Mouse (Mus musculus) midbrain, embryonic 11.5 days (tissue): ENCODE results near the gene Plppr1. TPM values are rescaled to one million over a fixed set of nuclear protein-coding genes. Genes with fewer than 3 reads are reported as not detected.

ENCODE experiments used
- ATAC-seq: fragments of 200-750 bp; cut with Nextera tagmentation; 2 replicates; pipeline ENCODE4 v1.8.0; 2017; ENCODE audit warnings: moderate TSS enrichment, moderate library complexity; ENCODE audit not compliant: low FRiP score
- DNase-seq: peaks from one replicate; pipeline ENCODE4 v3.0.0; 2015; ENCODE audit warnings: low spot score; ENCODE audit errors: missing footprints
- H3K27ac ChIP-seq: fragments of 300-500 bp; sonication (generic); 2 replicates; pipeline ENCODE4 v1.5.1; 2014; ENCODE audit warnings: low read depth, low read length
- H3K27me3 ChIP-seq: fragments of 300-500 bp; sonication (generic); 2 replicates; pipeline ENCODE4 v1.6.1; 2014; ENCODE audit warnings: mild to moderate bottlenecking, low read length, moderate library complexity, mixed read lengths; ENCODE audit not compliant: control insufficient read depth, insufficient read depth
- H3K36me3 ChIP-seq: fragments of 300-500 bp; sonication (generic); 2 replicates; pipeline ENCODE4 v1.6.1; 2014; ENCODE audit warnings: mild to moderate bottlenecking, low read length, moderate library complexity, mixed read lengths; ENCODE audit not compliant: control insufficient read depth, insufficient read depth
- H3K4me1 ChIP-seq: fragments of 300-500 bp; sonication (generic); 2 replicates; pipeline ENCODE4 v1.6.1; 2014; ENCODE audit warnings: low read length; ENCODE audit not compliant: control insufficient read depth, insufficient read depth
- H3K4me2 ChIP-seq: fragments of 300-500 bp; sonication (generic); 2 replicates; pipeline ENCODE4 v1.6.1; 2014; ENCODE audit warnings: mild to moderate bottlenecking, moderate library complexity
- H3K4me3 ChIP-seq: fragments of 300-500 bp; sonication (generic); 2 replicates; pipeline ENCODE4 v1.5.1; 2014; ENCODE audit warnings: low read depth, low read length
- H3K9ac ChIP-seq: fragments of 300-500 bp; sonication (generic); 2 replicates; pipeline ENCODE4 v1.6.1; 2014; ENCODE audit warnings: low read length
- H3K9me3 ChIP-seq: fragments of 300-500 bp; sonication (generic); 2 replicates; pipeline ENCODE4 v1.6.1; 2016; ENCODE audit warnings: low read length; ENCODE audit not compliant: control insufficient read depth
- WGBS: fragments of 180-500 bp; shearing (Covaris S2); extraction: QIAGEN DNeasy Blood & Tissue Kit; methylation state at CpG from one replicate; pipeline ENCODE4 v1.1.7; 2014; 5-methylcytosine and 5-hydroxymethylcytosine counted together
- polyA plus RNA-seq: library from polyadenylated mRNA; unstranded; fragments of >200 nt; fragmentation: Nextera tagmentation; extraction: Ambion mirVana; gene quantifications from 2 replicates; pipeline ENCODE4 v1.2.1, GENCODE M21; 2014

The Plppr1 gene
- polyA plus RNA-seq, 1 experiment from 2014 or later = 11.5 TPM

GRCm38 (mm10) chr4:49232206-49233031 is 173.3 kb downstream of the Plppr1 start:
- ATAC-seq (peak; percentile 82), DNase-seq (no peak)
- Histone ChIP-seq H3K9ac (no peak overlapping the region), H3K27me3 (no peaks in the 10 kb centered on the region), H3K4me1 (peaks cover 4% of the 10 kb centered on the region; the same call in 1 of the 2 replicates), H3K4me2 (no peak overlapping the region), H3K4me3 (no peak overlapping the region), H3K36me3 (no peaks in the 10 kb centered on the region), H3K9me3 (no peaks in the 10 kb centered on the region), H3K27ac (no peak overlapping the region)
- 57% methylated on average over 11 of the region's 11 CpGs for WGBS

- ATAC-seq = no peak
- Histone ChIP-seq H3K4me3 (no peak overlapping the region), H3K4me2 (no peak overlapping the region), H3K4me1 (peaks cover 4% of the 10 kb centered on the region; the same call in 1 of the 2 replicates), H3K27me3 (no peaks in the 10 kb centered on the region), H3K9ac (no peak overlapping the region), H3K36me3 (no peaks in the 10 kb centered on the region), H3K27ac (no peak overlapping the region), H3K9me3 (no peaks in the 10 kb centered on the region)
- 59% methylated on average over 3 of the region's 3 CpGs for WGBS
- DNase-seq = no peak
Measured at GRCm38 (mm10) chr4:49233032-49233406, 173.9 kb downstream of the Plppr1 start.

- Histone ChIP-seq H3K36me3 (no peaks in the 10 kb centered on the region), H3K9ac (no peak overlapping the region), H3K4me2 (no peak overlapping the region), H3K27me3 (no peaks in the 10 kb centered on the region), H3K27ac (no peak overlapping the region), H3K9me3 (no peaks in the 10 kb centered on the region), H3K4me3 (no peak overlapping the region), H3K4me1 (no peaks in the 10 kb centered on the region)
- WGBS = 92% methylated on average over 4 of the region's 4 CpGs
- no peak for DNase-seq
- no peak for ATAC-seq
Measured at GRCm38 (mm10) chr4:49238111-49238510, 179.0 kb downstream of the Plppr1 start.

- Histone ChIP-seq H3K4me2 (no peak overlapping the region), H3K9me3 (no peaks in the 10 kb centered on the region), H3K9ac (no peak overlapping the region), H3K4me3 (no peak overlapping the region), H3K4me1 (no peaks in the 10 kb centered on the region), H3K27ac (no peak overlapping the region), H3K36me3 (no peaks in the 10 kb centered on the region), H3K27me3 (no peaks in the 10 kb centered on the region)
- ATAC-seq (no peak), DNase-seq (no peak)
- 89% methylated on average over 5 of the region's 5 CpGs for WGBS
Measured at GRCm38 (mm10) chr4:49239451-49239850, 180.4 kb downstream of the Plppr1 start.

GRCm38 (mm10) chr4:49244791-49245190 is 185.7 kb downstream of the Plppr1 start:
- Histone ChIP-seq H3K27ac (no peak overlapping the region), H3K4me2 (no peak overlapping the region), H3K4me1 (no peaks in the 10 kb centered on the region), H3K27me3 (no peaks in the 10 kb centered on the region), H3K4me3 (no peak overlapping the region), H3K9me3 (no peaks in the 10 kb centered on the region), H3K36me3 (no peaks in the 10 kb centered on the region), H3K9ac (no peak overlapping the region)
- ATAC-seq (no peak), DNase-seq (no peak)
- 83% methylated on average over 5 of the region's 5 CpGs for WGBS

GRCm38 (mm10) chr4:49245274-49245673 is 186.2 kb downstream of the Plppr1 start:
- no peak overlapping the region for H3K9ac ChIP-seq
- no peak for ATAC-seq

GRCm38 (mm10) chr4:49251262-49251661 is 192.2 kb downstream of the Plppr1 start:
- Histone ChIP-seq H3K4me2 (no peak overlapping the region), H3K27me3 (no peaks in the 10 kb centered on the region), H3K9ac (no peak overlapping the region), H3K9me3 (no peaks in the 10 kb centered on the region), H3K36me3 (no peaks in the 10 kb centered on the region), H3K27ac (no peak overlapping the region), H3K4me1 (no peaks in the 10 kb centered on the region), H3K4me3 (no peak overlapping the region)
- DNase-seq = no peak
- no peak for ATAC-seq
- WGBS = 4% methylated on average over 3 of the region's 3 CpGs

More at GRCm38 (mm10) chr4:49245274-49245673, 186.2 kb downstream of the Plppr1 start:
- WGBS = 91% methylated on average over 2 of the region's 2 CpGs
- peak; percentile 75 for DNase-seq
- no peak overlapping the region for H3K4me3 ChIP-seq
- H3K36me3 ChIP-seq = no peaks in the 10 kb centered on the region
- no peaks in the 10 kb centered on the region for H3K27me3 ChIP-seq
- H3K4me2 ChIP-seq = no peak overlapping the region
- no peak overlapping the region for H3K27ac ChIP-seq
- H3K4me1 ChIP-seq = no peaks in the 10 kb centered on the region
- no peaks in the 10 kb centered on the region for H3K9me3 ChIP-seq

- Histone ChIP-seq H3K4me1 (no peaks in the 10 kb centered on the region), H3K4me3 (no peak overlapping the region), H3K9me3 (no peaks in the 10 kb centered on the region), H3K27me3 (no peaks in the 10 kb centered on the region), H3K9ac (no peak overlapping the region), H3K4me2 (no peak overlapping the region), H3K36me3 (no peaks in the 10 kb centered on the region), H3K27ac (no peak overlapping the region)
- WGBS = 90% methylated on average over 3 of the region's 3 CpGs
- ATAC-seq (no peak), DNase-seq (no peak)
Measured at GRCm38 (mm10) chr4:49252169-49252568, 193.1 kb downstream of the Plppr1 start.

- Histone ChIP-seq H3K4me3 (no peak overlapping the region), H3K36me3 (no peaks in the 10 kb centered on the region), H3K27me3 (no peaks in the 10 kb centered on the region), H3K4me2 (no peak overlapping the region), H3K9me3 (no peaks in the 10 kb centered on the region), H3K9ac (no peak overlapping the region), H3K4me1 (no peaks in the 10 kb centered on the region), H3K27ac (no peak overlapping the region)
- 95% methylated on average over 5 of the region's 5 CpGs for WGBS
- DNase-seq (no peak), ATAC-seq (no peak)
Measured at GRCm38 (mm10) chr4:49278515-49278914, 219.4 kb downstream of the Plppr1 start.
